Mouse (Mus musculus) kidney, embryonic 16.5 days (tissue): ENCODE results near the gene Thoc6. TPM values are rescaled to one million over a fixed set of nuclear protein-coding genes. Genes with fewer than 3 reads are reported as not detected.

Experiments
- ATAC-seq: fragments of 200-750 bp; cut with Nextera tagmentation; 2 replicates; pipeline ENCODE4 v1.8.0; 2017; ENCODE audit warnings: moderate TSS enrichment; ENCODE audit not compliant: low FRiP score, low TSS enrichment
- H3K27ac ChIP-seq: fragments of 300-500 bp; sonication (generic); 2 replicates; pipeline ENCODE4 v1.5.1; 2014; ENCODE audit warnings: low read length
- H3K27me3 ChIP-seq: fragments of 300-500 bp; sonication (generic); 2 replicates; pipeline ENCODE4 v1.6.1; 2014; ENCODE audit warnings: low read length, control low read depth, mixed read lengths; ENCODE audit not compliant: insufficient read depth
- H3K36me3 ChIP-seq: fragments of 300-500 bp; sonication (generic); 2 replicates; pipeline ENCODE4 v1.6.1; 2014; ENCODE audit warnings: low read length, control low read depth, mixed read lengths; ENCODE audit not compliant: insufficient read depth
- H3K4me1 ChIP-seq: fragments of 300-500 bp; sonication (generic); 2 replicates; pipeline ENCODE4 v1.6.1; 2014; ENCODE audit warnings: low read length, control low read depth, mixed read lengths; ENCODE audit not compliant: insufficient read depth
- H3K4me2 ChIP-seq: fragments of 300-500 bp; sonication (generic); replicated peaks from 2 replicates; pipeline ENCODE4 v1.6.1; 2014; ENCODE audit warnings: low read depth, low read length
- H3K4me3 ChIP-seq: fragments of 300-500 bp; sonication (generic); 2 replicates; pipeline ENCODE4 v1.5.1; 2014; ENCODE audit warnings: mild to moderate bottlenecking, low read length
- H3K9ac ChIP-seq: fragments of 300-500 bp; sonication (generic); replicated peaks from 2 replicates; pipeline ENCODE4 v1.6.1; 2014; ENCODE audit warnings: low read length
- H3K9me3 ChIP-seq: fragments of 300-500 bp; sonication (generic); 2 replicates; pipeline ENCODE4 v1.6.1; 2016; ENCODE audit warnings: low read length, control low read depth
- WGBS: fragments of 180-500 bp; shearing (Covaris S2); extraction: QIAGEN DNeasy Blood & Tissue Kit; methylation state at CpG from one replicate; pipeline ENCODE4 v1.1.7; 2014; 5-methylcytosine and 5-hydroxymethylcytosine counted together
- polyA plus RNA-seq: library from polyadenylated mRNA; unstranded; fragments of >200 nt; fragmentation: Nextera tagmentation; extraction: Ambion mirVana; gene quantifications from 2 replicates; pipeline ENCODE4 v1.2.1, GENCODE M21; 2015

Thoc6 gene
- polyA plus RNA-seq, 1 experiment from 2014 or later: 65.5 TPM

GRCm38 (mm10) chr17:23700079-23700478, 26.4 kb upstream of the Thoc6 start:
- ATAC-seq: peak; percentile 91
- H3K4me2 ChIP-seq: peak overlapping the region; percentile 99

GRCm38 (mm10) chr17:23699131-23700077, 25.7 kb upstream of the Thoc6 start:
- Histone ChIP-seq H3K27ac (peak overlapping the region; percentile 55; the same call in 1 of the 2 replicates), H3K4me1 (peaks cover 34% of the 10 kb centered on the region), H3K9ac (peak overlapping the region; percentile 76), H3K4me2 (peak overlapping the region; percentile 99), H3K36me3 (no peaks in the 10 kb centered on the region), H3K9me3 (no peaks in the 10 kb centered on the region), H3K27me3 (peaks cover 12% of the 10 kb centered on the region; the same call in 1 of the 2 replicates), H3K4me3 (peak overlapping the region; percentile 61)
- under 1% methylated on average over 55 of the region's 101 CpGs for WGBS
- peak; percentile 54 for ATAC-seq

More at GRCm38 (mm10) chr17:23700079-23700478, 26.4 kb upstream of the Thoc6 start:
- WGBS: 0% methylated on average over 28 of the region's 28 CpGs
- Histone ChIP-seq H3K9ac (peak overlapping the region; percentile 76), H3K27ac (no peak overlapping the region), H3K9me3 (no peaks in the 10 kb centered on the region), H3K4me3 (peak overlapping the region; percentile 61), H3K27me3 (peaks cover 12% of the 10 kb centered on the region; the same call in 1 of the 2 replicates), H3K4me1 (peaks cover 27% of the 10 kb centered on the region), H3K36me3 (no peaks in the 10 kb centered on the region)

- Histone ChIP-seq H3K4me3 (no peak overlapping the region), H3K27ac (peak overlapping the region; percentile 81), H3K4me2 (no peak overlapping the region), H3K9ac (no peak overlapping the region), H3K9me3 (no peaks in the 10 kb centered on the region), H3K4me1 (peaks cover 42% of the 10 kb centered on the region), H3K36me3 (no peaks in the 10 kb centered on the region), H3K27me3 (peaks cover 8% of the 10 kb centered on the region; the same call in 1 of the 2 replicates)
- peak; percentile 68 for ATAC-seq
- 10% methylated on average over 3 of the region's 3 CpGs for WGBS
These were observed 22.1 kb upstream of the Thoc6 start for GRCm38 (mm10) chr17:23695801-23696200.

GRCm38 (mm10) chr17:23694491-23694890, 20.8 kb upstream of the Thoc6 start:
- Histone ChIP-seq H3K9me3 (no peaks in the 10 kb centered on the region), H3K27ac (peak overlapping the region; percentile 51; the same call in 1 of the 2 replicates), H3K9ac (no peak overlapping the region), H3K4me2 (no peak overlapping the region), H3K4me3 (no peak overlapping the region), H3K4me1 (peaks cover 42% of the 10 kb centered on the region), H3K36me3 (no peaks in the 10 kb centered on the region), H3K27me3 (peaks cover 2% of the 10 kb centered on the region; the same call in 1 of the 2 replicates)
- ATAC-seq: peak; percentile 36; the same call in 1 of the 2 replicates
- 68% methylated on average over 1 of the region's 1 CpGs for WGBS

GRCm38 (mm10) chr17:23683856-23684672, 10.4 kb upstream of the Thoc6 start, which contains the start of gene Cldn9:
Gene Cldn9, minus strand, starts transcription at chr17:23684026.
- WGBS: 7% methylated on average over 15 of the region's 15 CpGs
- Histone ChIP-seq H3K4me1 (peaks cover 34% of the 10 kb centered on the region), H3K9me3 (no peaks in the 10 kb centered on the region), H3K4me2 (peak within 1 kb of the TSS; percentile 56), H3K27me3 (peaks cover 36% of the 10 kb centered on the region), H3K27ac (peak within 1 kb of the TSS; percentile 91), H3K36me3 (no peaks in the 10 kb centered on the region), H3K9ac (peak within 1 kb of the TSS; percentile 58), H3K4me3 (peak within 1 kb of the TSS; percentile 49)
- peak; percentile 92 for ATAC-seq

GRCm38 (mm10) chr17:23683226-23683625, 9.5 kb upstream of the Thoc6 start:
- Histone ChIP-seq H3K36me3 (no peaks in the 10 kb centered on the region), H3K9me3 (no peaks in the 10 kb centered on the region), H3K9ac (peak overlapping the region; percentile 58), H3K4me2 (peak overlapping the region; percentile 56), H3K4me3 (peak overlapping the region; percentile 49), H3K27me3 (peaks cover 41% of the 10 kb centered on the region), H3K27ac (peak overlapping the region; percentile 86), H3K4me1 (peaks cover 34% of the 10 kb centered on the region)
- 3% methylated on average over 15 of the region's 15 CpGs for WGBS
- ATAC-seq: peak; percentile 17

- Histone ChIP-seq H3K9ac (peak overlapping the region; percentile 58), H3K36me3 (no peaks in the 10 kb centered on the region), H3K27ac (peak overlapping the region; percentile 86), H3K9me3 (no peaks in the 10 kb centered on the region), H3K4me3 (peak overlapping the region; percentile 49), H3K27me3 (peaks cover 41% of the 10 kb centered on the region), H3K4me2 (peak overlapping the region; percentile 56), H3K4me1 (peaks cover 36% of the 10 kb centered on the region)
- whole genome bisulfite sequencing: 52% methylated on average over 3 of the region's 3 CpGs
- no peak for ATAC-seq
These were observed 8.8 kb upstream of the Thoc6 start for GRCm38 (mm10) chr17:23682530-23682929.

GRCm38 (mm10) chr17:23682092-23682491, 8.4 kb upstream of the Thoc6 start:
- WGBS: 28% methylated on average over 4 of the region's 4 CpGs
- H3K27me3 ChIP-seq: peaks cover 41% of the 10 kb centered on the region
- peak overlapping the region; percentile 56 for H3K4me2 ChIP-seq
- H3K9me3 ChIP-seq: no peaks in the 10 kb centered on the region
- peak; percentile 14; the same call in 1 of the 2 replicates for ATAC-seq
- peak overlapping the region; percentile 49 for H3K4me3 ChIP-seq
- H3K36me3 ChIP-seq: no peaks in the 10 kb centered on the region
- peaks cover 37% of the 10 kb centered on the region for H3K4me1 ChIP-seq
- H3K9ac ChIP-seq: peak overlapping the region; percentile 58
- H3K27ac ChIP-seq: peak overlapping the region; percentile 86

- Histone ChIP-seq H3K36me3 (no peaks in the 10 kb centered on the region), H3K4me1 (peaks cover 43% of the 10 kb centered on the region), H3K9me3 (no peaks in the 10 kb centered on the region), H3K4me2 (peak overlapping the region; percentile 56), H3K27me3 (peaks cover 43% of the 10 kb centered on the region), H3K27ac (peak overlapping the region; percentile 86; the same call in 1 of the 2 replicates), H3K9ac (0 out of 2 replicates have a peak overlapping the region, but pooled peaks have one; percentile 13), H3K4me3 (peak overlapping the region; percentile 52; the same call in 1 of the 2 replicates)
- ATAC-seq: no peak
- 46% methylated on average over 10 of the region's 10 CpGs for WGBS
These were observed 7.4 kb upstream of the Thoc6 start for GRCm38 (mm10) chr17:23681086-23681485.
